Mouse (Mus musculus): ENCODE results near the gene Tcn2. TPM values are rescaled to one million over a fixed set of nuclear protein-coding genes. Genes with fewer than 3 reads are reported as not detected.
A peak's percentile ranks its signal among the peaks of the same experiment; 100 is the strongest.

Gene Tcn2
- polyA plus RNA-seq (2015; fragmentation: Nextera tagmentation; extraction: Ambion mirVana) = 47.7 and 52.1 TPM in 2 replicates

GRCm38 (mm10) chr11:3931511-3932211 is at the start of gene Tcn2:
Gene Tcn2 (minus strand): TSS chr11:3932159.
- Histone ChIP-seq H3K27ac (peak within 1 kb of the TSS; percentile 68), H3K4me1 (peaks cover 16% of the 10 kb centered on the region), H3K27me3 (no peaks in the 10 kb centered on the region), H3K9me3 (no peaks in the 10 kb centered on the region), H3K9ac (peak within 1 kb of the TSS; percentile 37), H3K4me2 (peak within 1 kb of the TSS; percentile 81), H3K36me3 (peaks cover 2% of the 10 kb centered on the region; the same call in 1 of the 2 replicates), H3K4me3 (peak within 1 kb of the TSS; percentile 49)
- ATAC-seq (ENCODE audit: borderline replicate concordance, extremely low read depth, low FRiP score, low TSS enrichment) = peak; percentile 84
- under 1% methylated on average over 20 of the region's 26 CpGs for WGBS

GRCm38 (mm10) chr11:3981536-3981935 is 49.6 kb upstream of the Tcn2 start:
- H3K4me3 ChIP-seq = no peak overlapping the region
- ATAC-seq (ENCODE audit: borderline replicate concordance, extremely low read depth, low FRiP score, low TSS enrichment) = no peak
- no peak overlapping the region for H3K27ac ChIP-seq
- H3K4me1 ChIP-seq = no peaks in the 10 kb centered on the region
- H3K36me3 ChIP-seq = peaks cover 38% of the 10 kb centered on the region
- H3K4me2 ChIP-seq = no peak overlapping the region
- 57% methylated on average over 6 of the region's 6 CpGs for WGBS
- H3K9me3 ChIP-seq = no peaks in the 10 kb centered on the region
- H3K27me3 ChIP-seq = peaks cover 29% of the 10 kb centered on the region
- H3K9ac ChIP-seq = no peak overlapping the region

GRCm38 (mm10) chr11:3978421-3978820 is 46.5 kb upstream of the Tcn2 start:
- 87% methylated on average over 5 of the region's 5 CpGs for WGBS
- H3K9me3 ChIP-seq = no peaks in the 10 kb centered on the region
- ATAC-seq (ENCODE audit: borderline replicate concordance, extremely low read depth, low FRiP score, low TSS enrichment) = no peak
- peaks cover 13% of the 10 kb centered on the region for H3K27me3 ChIP-seq
- no peak overlapping the region for H3K4me2 ChIP-seq
- no peaks in the 10 kb centered on the region for H3K4me1 ChIP-seq
- no peak overlapping the region for H3K4me3 ChIP-seq
- H3K9ac ChIP-seq = no peak overlapping the region
- H3K27ac ChIP-seq = no peak overlapping the region
- peaks cover 68% of the 10 kb centered on the region for H3K36me3 ChIP-seq

- Histone ChIP-seq H3K9ac (no peak within 1 kb of the TSS), H3K4me1 (no peaks in the 10 kb centered on the region), H3K27me3 (no peaks in the 10 kb centered on the region), H3K27ac (no peak within 1 kb of the TSS), H3K36me3 (peaks cover 85% of the 10 kb centered on the region), H3K9me3 (no peaks in the 10 kb centered on the region), H3K4me2 (no peak within 1 kb of the TSS), H3K4me3 (no peak within 1 kb of the TSS)
- no peak for ATAC-seq (ENCODE audit: borderline replicate concordance, extremely low read depth, low FRiP score, low TSS enrichment)
- 95% methylated on average over 6 of the region's 6 CpGs for WGBS
Measured at GRCm38 (mm10) chr11:3976678-3977077, 44.7 kb upstream of the Tcn2 start, which contains the start of gene 4930556J24Rik. Gene 4930556J24Rik (minus strand): TSS chr11:3976778.

GRCm38 (mm10) chr11:3974311-3974710 is 42.4 kb upstream of the Tcn2 start:
- H3K36me3 ChIP-seq = peaks cover 98% of the 10 kb centered on the region
- no peak for ATAC-seq (ENCODE audit: borderline replicate concordance, extremely low read depth, low FRiP score, low TSS enrichment)
- H3K9me3 ChIP-seq = no peaks in the 10 kb centered on the region
- H3K4me2 ChIP-seq = no peak overlapping the region
- 75% methylated on average over 3 of the region's 3 CpGs for WGBS
- no peaks in the 10 kb centered on the region for H3K4me1 ChIP-seq
- no peak overlapping the region for H3K9ac ChIP-seq
- H3K27ac ChIP-seq = no peak overlapping the region
- no peaks in the 10 kb centered on the region for H3K27me3 ChIP-seq
- no peak overlapping the region for H3K4me3 ChIP-seq

- peaks cover 94% of the 10 kb centered on the region for H3K36me3 ChIP-seq
- no peak overlapping the region for H3K4me2 ChIP-seq
- H3K4me3 ChIP-seq = no peak overlapping the region
- no peaks in the 10 kb centered on the region for H3K4me1 ChIP-seq
- no peak for ATAC-seq (ENCODE audit: borderline replicate concordance, extremely low read depth, low FRiP score, low TSS enrichment)
- no peaks in the 10 kb centered on the region for H3K27me3 ChIP-seq
- H3K9ac ChIP-seq = no peak overlapping the region
- H3K27ac ChIP-seq = no peak overlapping the region
- no peaks in the 10 kb centered on the region for H3K9me3 ChIP-seq
- 91% methylated on average over 7 of the region's 7 CpGs for WGBS
Measured at GRCm38 (mm10) chr11:3973081-3973480, 41.1 kb upstream of the Tcn2 start.

- Histone ChIP-seq H3K27me3 (no peaks in the 10 kb centered on the region), H3K4me1 (peaks cover 7% of the 10 kb centered on the region), H3K9me3 (no peaks in the 10 kb centered on the region), H3K27ac (no peak overlapping the region), H3K4me2 (no peak overlapping the region), H3K36me3 (peaks cover 68% of the 10 kb centered on the region), H3K4me3 (no peak overlapping the region), H3K9ac (no peak overlapping the region)
- no peak for ATAC-seq (ENCODE audit: borderline replicate concordance, extremely low read depth, low FRiP score, low TSS enrichment)
- WGBS = 92% methylated on average over 7 of the region's 7 CpGs
Measured at GRCm38 (mm10) chr11:3970361-3970760, 38.4 kb upstream of the Tcn2 start.

- Histone ChIP-seq H3K9ac (no peak overlapping the region), H3K9me3 (no peaks in the 10 kb centered on the region), H3K27me3 (no peaks in the 10 kb centered on the region), H3K4me3 (no peak overlapping the region), H3K36me3 (peaks cover 62% of the 10 kb centered on the region), H3K27ac (no peak overlapping the region), H3K4me1 (peaks cover 12% of the 10 kb centered on the region), H3K4me2 (no peak overlapping the region)
- 71% methylated on average over 3 of the region's 3 CpGs for WGBS
- no peak for ATAC-seq (ENCODE audit: borderline replicate concordance, extremely low read depth, low FRiP score, low TSS enrichment)
Measured at GRCm38 (mm10) chr11:3969837-3970236, 37.9 kb upstream of the Tcn2 start.

GRCm38 (mm10) chr11:3964416-3965172 is 32.6 kb upstream of the Tcn2 start:
- no peaks in the 10 kb centered on the region for H3K27me3 ChIP-seq
- ATAC-seq (ENCODE audit: borderline replicate concordance, extremely low read depth, low FRiP score, low TSS enrichment) = no peak
- 11% methylated on average over 11 of the region's 11 CpGs for WGBS

GRCm38 (mm10) chr11:3963610-3964415 is 31.9 kb upstream of the Tcn2 start, which contains the start of gene Pes1:
Gene Pes1 (plus strand): TSS chr11:3963975.
- 1% methylated on average over 31 of the region's 31 CpGs for WGBS
- peak within 1 kb of the TSS; percentile 76 for H3K9ac ChIP-seq

More at GRCm38 (mm10) chr11:3964416-3965172, 32.6 kb upstream of the Tcn2 start:
- Histone ChIP-seq H3K4me3 (peak overlapping the region; percentile 81), H3K9me3 (no peaks in the 10 kb centered on the region), H3K4me2 (peak overlapping the region; percentile 68), H3K36me3 (peaks cover 10% of the 10 kb centered on the region), H3K4me1 (peaks cover 16% of the 10 kb centered on the region), H3K9ac (peak overlapping the region; percentile 76), H3K27ac (peak overlapping the region; percentile 66; the same call in 1 of the 2 replicates)

GRCm38 (mm10) chr11:3963155-3963554 is 31.2 kb upstream of the Tcn2 start:
- peaks cover 16% of the 10 kb centered on the region for H3K4me1 ChIP-seq
- 74% methylated on average over 10 of the region's 10 CpGs for WGBS
- H3K9me3 ChIP-seq = no peaks in the 10 kb centered on the region
- ATAC-seq (ENCODE audit: borderline replicate concordance, extremely low read depth, low FRiP score, low TSS enrichment) = no peak
- peak overlapping the region; percentile 66; the same call in 1 of the 2 replicates for H3K27ac ChIP-seq
- H3K4me3 ChIP-seq = peak overlapping the region; percentile 81
- 0 out of 2 replicates have a peak overlapping the region, but pooled peaks have one; percentile 76 for H3K9ac ChIP-seq
- H3K4me2 ChIP-seq = peak overlapping the region; percentile 68
- no peaks in the 10 kb centered on the region; the same call in 1 of the 2 replicates for H3K36me3 ChIP-seq
- H3K27me3 ChIP-seq = no peaks in the 10 kb centered on the region

More at GRCm38 (mm10) chr11:3963610-3964415, 31.9 kb upstream of the Tcn2 start, which contains the start of gene Pes1:
- Histone ChIP-seq H3K27me3 (no peaks in the 10 kb centered on the region), H3K9me3 (no peaks in the 10 kb centered on the region), H3K36me3 (peaks cover 4% of the 10 kb centered on the region), H3K4me2 (peak within 1 kb of the TSS; percentile 68), H3K27ac (peak within 1 kb of the TSS; percentile 66), H3K4me1 (peaks cover 16% of the 10 kb centered on the region), H3K4me3 (peak within 1 kb of the TSS; percentile 81)
- ATAC-seq (ENCODE audit: borderline replicate concordance, extremely low read depth, low FRiP score, low TSS enrichment) = peak; percentile 94
